Mouse (Mus musculus) liver, adult 2 months (tissue): Measurements from ENCODE around the gene Gm1043.

Source experiments
- CTCF ChIP-seq: fragments of 200-500 bp; IDR thresholded peaks from 2 replicates; pipeline ENCODE4 v1.5.1; 2011; ENCODE audit warnings: low read depth, low read length, control low read depth
- POLR2A ChIP-seq: fragments of 200-500 bp; IDR thresholded peaks from 2 replicates; pipeline ENCODE4 v1.6.1; 2011; ENCODE audit warnings: low read length, control low read depth; ENCODE audit not compliant: insufficient read depth; ENCODE audit errors: extremely low read depth

GRCm38 (mm10) chr5:37221563-37221962 lies 136.4 kb downstream of the Gm1043 start:
- TF ChIP-seq CTCF (no peak), POLR2A (no peak)
